Mouse (Mus musculus): ENCODE results near the gene Adam23.

DNA sequence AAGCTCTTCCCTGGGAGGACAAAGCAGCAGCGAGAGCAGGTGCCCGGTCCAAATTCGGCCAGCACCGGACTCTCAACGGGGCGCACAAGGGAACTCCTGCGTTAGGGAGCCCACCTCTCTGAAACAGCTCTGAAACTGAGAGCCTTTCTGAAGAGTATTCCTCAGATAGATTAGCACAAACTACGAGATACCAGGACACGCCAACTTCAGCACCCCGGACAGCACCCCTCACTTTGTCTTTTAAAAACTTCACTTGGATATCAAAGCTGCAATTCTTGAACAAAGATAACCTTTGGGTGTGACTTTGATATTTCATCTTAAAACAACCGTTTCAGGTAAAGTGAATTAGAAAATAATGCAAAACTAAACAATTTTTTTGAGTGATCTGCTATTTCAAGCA lies 168.9 kb downstream of the Adam23 start:
- no peak for TF ChIP-seq CTCF (IDR thresholded peaks at IDR 0.05; ENCODE audit: borderline replicate concordance, extremely low read depth, insufficient read depth, insufficient read length)
- TF ChIP-seq POLR2A (IDR thresholded peaks at IDR 0.05; ENCODE audit: borderline replicate concordance, extremely low read depth, insufficient read depth, insufficient read length, poor library complexity, severe bottlenecking) = no peak

All from brain, embryonic 14.5 days (tissue).